Mouse (Mus musculus): ENCODE results near the gene Lect2.

DNA sequence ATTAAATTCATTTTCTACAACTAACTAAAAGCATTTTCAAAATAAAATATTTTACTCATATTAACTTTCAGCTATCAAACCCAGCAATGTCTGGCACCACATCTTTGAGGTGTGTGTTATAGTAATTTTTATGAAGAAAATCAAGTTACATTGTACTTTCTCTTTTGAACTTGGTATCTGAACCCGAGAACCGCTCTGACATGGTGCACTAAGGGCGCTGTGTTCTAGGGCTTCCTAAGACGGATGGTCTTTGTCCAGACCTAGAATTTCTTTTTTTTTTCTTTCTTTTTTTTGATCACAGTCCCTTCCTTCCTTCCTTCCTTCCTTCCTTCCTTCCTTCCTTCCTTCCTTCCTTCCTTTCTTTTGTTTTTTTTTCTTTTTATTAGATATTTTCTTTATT, 8.5 kb downstream of the Lect2 start:
- TF ChIP-seq EP300 (IDR thresholded peaks at IDR 0.05; ENCODE audit: low read depth) = no peak
- TF ChIP-seq CTCF (IDR thresholded peaks at IDR 0.05; ENCODE audit: low read depth) = no peak

Measured in liver, postnatal 0 days (tissue).